Mouse (Mus musculus): ENCODE measurements around the gene Pld4.

GRCm38 (mm10) chr12:112764141-112764540 lies 3.7 kb downstream of the Pld4 start:
- TF ChIP-seq CTCF (IDR thresholded peaks at IDR 0.05; ENCODE audit: low read depth) (no peak), EP300 (IDR thresholded peaks at IDR 0.05; ENCODE audit: low read depth) (no peak)
